Mouse (Mus musculus) bone marrow, adult 2 months (tissue): Measurements from ENCODE around the gene Ptpra.

Source experiments
- CTCF ChIP-seq: fragments of 200-500 bp; IDR thresholded peaks from 2 replicates; pipeline ENCODE4 v1.5.1; 2011; ENCODE audit warnings: low read length, control low read depth; ENCODE audit not compliant: control insufficient read depth, insufficient read depth
- POLR2A ChIP-seq: fragments of 200-500 bp; IDR thresholded peaks from 2 replicates; pipeline ENCODE4 v1.6.1; 2011; ENCODE audit warnings: low read depth, mild to moderate bottlenecking, control low read depth, low read length, borderline replicate concordance; ENCODE audit not compliant: control insufficient read depth

DNA sequence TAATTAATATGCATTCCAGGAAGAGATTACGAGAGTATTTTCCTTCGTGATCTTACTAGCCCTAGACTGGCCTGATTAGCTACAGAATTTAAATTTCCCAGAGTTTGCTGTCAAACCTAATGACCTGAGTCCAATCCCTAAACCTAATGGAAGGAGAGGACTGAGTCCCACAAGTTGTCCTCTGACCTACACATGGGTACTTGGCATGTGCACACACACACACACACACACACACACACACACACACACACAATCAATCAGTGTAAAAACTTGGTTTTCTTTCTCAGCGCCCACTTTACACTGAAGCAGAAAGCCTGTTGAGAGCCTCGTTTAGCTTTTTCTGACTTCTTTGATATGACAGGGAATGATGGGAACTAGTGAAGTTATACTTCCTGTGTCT lies 41.1 kb downstream of the Ptpra start:
- TF ChIP-seq POLR2A: no peak
- no peak for TF ChIP-seq CTCF
